Mouse (Mus musculus) neural tube, embryonic 13.5 days (tissue): Measurements from ENCODE around the gene Sema6d. TPM values are rescaled to one million over a fixed set of nuclear protein-coding genes. Genes with fewer than 3 reads are reported as not detected.

Experiments
- ATAC-seq: fragments of 200-750 bp; cut with Nextera tagmentation; 2 replicates; pipeline ENCODE4 v1.8.0; 2017; ENCODE audit warnings: low read depth, mild to moderate bottlenecking, moderate TSS enrichment, moderate library complexity
- H3K27ac ChIP-seq: fragments of 300-500 bp; sonication (generic); replicated peaks from 2 replicates; pipeline ENCODE4 v1.5.1; 2015; ENCODE audit warnings: moderate library complexity, mild to moderate bottlenecking, inconsistent platforms
- H3K27me3 ChIP-seq: fragments of 300-500 bp; sonication (generic); 2 replicates; pipeline ENCODE4 v1.6.1; 2015; ENCODE audit warnings: mild to moderate bottlenecking, inconsistent platforms
- H3K36me3 ChIP-seq: fragments of 300-500 bp; sonication (generic); 2 replicates; pipeline ENCODE4 v1.6.1; 2015; ENCODE audit warnings: mild to moderate bottlenecking, inconsistent platforms
- H3K4me1 ChIP-seq: fragments of 300-500 bp; sonication (generic); replicated peaks from 2 replicates; pipeline ENCODE4 v1.6.1; 2015; ENCODE audit warnings: inconsistent platforms
- H3K4me2 ChIP-seq: fragments of 300-500 bp; sonication (generic); 2 replicates; pipeline ENCODE4 v1.6.1; 2015; ENCODE audit warnings: inconsistent platforms, mild to moderate bottlenecking, moderate library complexity
- H3K4me3 ChIP-seq: fragments of 300-500 bp; sonication (generic); 2 replicates; pipeline ENCODE4 v1.5.1; 2015; ENCODE audit warnings: mild to moderate bottlenecking, inconsistent platforms
- H3K9ac ChIP-seq: fragments of 300-500 bp; sonication (generic); 2 replicates; pipeline ENCODE4 v1.6.1; 2015; ENCODE audit warnings: moderate library complexity, mild to moderate bottlenecking, inconsistent platforms
- H3K9me3 ChIP-seq: fragments of 300-500 bp; sonication (generic); 2 replicates; pipeline ENCODE4 v1.6.1; 2016; ENCODE audit warnings: inconsistent platforms
- WGBS: fragments of 180-500 bp; shearing (Covaris S2); methylation state at CpG from one replicate; pipeline ENCODE4 v1.1.7; 2015; 5-methylcytosine and 5-hydroxymethylcytosine counted together
- polyA plus RNA-seq: library from polyadenylated mRNA; unstranded; fragments of >200 nt; fragmentation: Nextera tagmentation; extraction: Ambion mirVana; gene quantifications from 2 replicates; pipeline ENCODE4 v1.2.1, GENCODE M21; 2015

The Sema6d gene
- polyA plus RNA-seq, 1 experiment from 2014 or later = 47.4 TPM

- Histone ChIP-seq H3K36me3 (no peaks in the 10 kb centered on the region), H3K27me3 (no peaks in the 10 kb centered on the region), H3K4me3 (no peak overlapping the region), H3K9me3 (no peaks in the 10 kb centered on the region), H3K4me1 (peaks cover 13% of the 10 kb centered on the region), H3K4me2 (no peak overlapping the region), H3K27ac (no peak overlapping the region), H3K9ac (no peak overlapping the region)
- 75% methylated on average over 4 of the region's 4 CpGs for WGBS
- no peak for ATAC-seq
Measured at GRCm38 (mm10) chr2:124507804-124508203, 418.0 kb downstream of the Sema6d start.

GRCm38 (mm10) chr2:124509479-124509878 lies 419.7 kb downstream of the Sema6d start:
- ATAC-seq = no peak
- Histone ChIP-seq H3K27ac (no peak overlapping the region), H3K4me3 (no peak overlapping the region), H3K36me3 (no peaks in the 10 kb centered on the region), H3K4me1 (peaks cover 13% of the 10 kb centered on the region), H3K4me2 (no peak overlapping the region), H3K9ac (no peak overlapping the region), H3K9me3 (no peaks in the 10 kb centered on the region), H3K27me3 (no peaks in the 10 kb centered on the region)
- WGBS = 85% methylated on average over 6 of the region's 6 CpGs

DNA sequence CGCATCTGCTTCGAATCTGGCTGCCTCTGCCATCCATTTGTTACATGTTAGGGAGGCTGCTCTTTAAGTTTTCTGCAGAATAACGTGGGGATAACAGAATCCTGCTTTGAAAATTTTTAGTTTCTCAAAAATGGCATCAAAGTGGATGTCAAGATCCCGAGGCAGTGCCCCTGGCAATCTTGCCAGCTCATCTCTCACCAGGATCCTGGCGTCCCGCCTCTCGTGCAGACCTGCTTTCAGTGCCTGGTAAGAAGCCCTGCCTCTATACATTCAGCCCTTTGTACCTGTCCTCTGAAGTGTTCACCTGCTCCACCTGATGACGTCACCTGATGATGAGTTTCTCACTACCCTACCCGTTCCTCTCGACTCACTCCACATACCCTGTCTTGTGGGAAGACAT lies 422.1 kb downstream of the Sema6d start:
- no peak overlapping the region for H3K27ac ChIP-seq
- H3K4me1 ChIP-seq = no peaks in the 10 kb centered on the region
- no peaks in the 10 kb centered on the region for H3K27me3 ChIP-seq
- H3K9me3 ChIP-seq = no peaks in the 10 kb centered on the region
- H3K36me3 ChIP-seq = no peaks in the 10 kb centered on the region
- 89% methylated on average over 10 of the region's 10 CpGs for WGBS
- H3K4me2 ChIP-seq = no peak overlapping the region
- H3K4me3 ChIP-seq = no peak overlapping the region
- ATAC-seq = no peak
- no peak overlapping the region for H3K9ac ChIP-seq

GRCm38 (mm10) chr2:124522426-124522825 lies 432.7 kb downstream of the Sema6d start:
- ATAC-seq = no peak
- WGBS = 80% methylated on average over 3 of the region's 3 CpGs
- H3K27me3 ChIP-seq = no peaks in the 10 kb centered on the region

DNA sequence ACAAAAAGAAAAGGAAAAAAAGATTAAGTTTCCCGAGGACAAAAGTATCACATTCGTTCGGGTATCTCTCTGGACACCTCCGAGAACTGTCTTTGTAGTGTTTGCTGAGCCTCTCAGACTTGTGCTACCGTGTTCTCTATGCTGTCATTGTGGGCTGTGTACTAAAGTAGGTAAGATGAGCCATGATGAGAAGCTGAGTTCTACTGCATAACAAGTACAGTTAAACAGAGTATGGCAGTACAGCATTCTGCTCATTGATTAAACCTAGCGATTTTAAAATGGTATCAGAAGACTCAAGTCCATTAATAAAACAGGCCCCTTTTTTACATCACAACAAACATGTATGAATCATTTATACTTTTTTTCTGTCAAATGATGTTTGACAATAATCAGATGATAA lies 433.9 kb downstream of the Sema6d start:
- WGBS = 90% methylated on average over 6 of the region's 6 CpGs
- Histone ChIP-seq H3K27ac (no peak overlapping the region), H3K27me3 (no peaks in the 10 kb centered on the region), H3K9ac (no peak overlapping the region), H3K4me2 (no peak overlapping the region), H3K9me3 (no peaks in the 10 kb centered on the region), H3K36me3 (no peaks in the 10 kb centered on the region), H3K4me1 (no peaks in the 10 kb centered on the region), H3K4me3 (no peak overlapping the region)
- ATAC-seq = no peak

More at GRCm38 (mm10) chr2:124522426-124522825, 432.7 kb downstream of the Sema6d start:
- H3K36me3 ChIP-seq = no peaks in the 10 kb centered on the region
- H3K9ac ChIP-seq = no peak overlapping the region
- no peak overlapping the region for H3K27ac ChIP-seq
- no peak overlapping the region for H3K4me3 ChIP-seq
- no peak overlapping the region for H3K4me2 ChIP-seq
- no peaks in the 10 kb centered on the region for H3K9me3 ChIP-seq
- H3K4me1 ChIP-seq = no peaks in the 10 kb centered on the region

GRCm38 (mm10) chr2:124524167-124524566 lies 434.4 kb downstream of the Sema6d start:
- no peak overlapping the region for H3K9ac ChIP-seq
- H3K4me1 ChIP-seq = no peaks in the 10 kb centered on the region
- H3K36me3 ChIP-seq = no peaks in the 10 kb centered on the region
- WGBS = 66% methylated on average over 3 of the region's 3 CpGs
- no peak overlapping the region for H3K27ac ChIP-seq
- no peaks in the 10 kb centered on the region for H3K9me3 ChIP-seq
- ATAC-seq = no peak
- H3K4me3 ChIP-seq = no peak overlapping the region
- no peaks in the 10 kb centered on the region for H3K27me3 ChIP-seq
- H3K4me2 ChIP-seq = no peak overlapping the region

- no peak overlapping the region for H3K27ac ChIP-seq
- H3K27me3 ChIP-seq = no peaks in the 10 kb centered on the region
- peaks cover 11% of the 10 kb centered on the region for H3K4me1 ChIP-seq
- no peaks in the 10 kb centered on the region for H3K9me3 ChIP-seq
- H3K4me2 ChIP-seq = no peak overlapping the region
- no peak for ATAC-seq
- WGBS = 92% methylated on average over 3 of the region's 3 CpGs
- H3K9ac ChIP-seq = no peak overlapping the region
- no peak overlapping the region for H3K4me3 ChIP-seq
- no peaks in the 10 kb centered on the region for H3K36me3 ChIP-seq
Measured at GRCm38 (mm10) chr2:124527641-124528040, 437.9 kb downstream of the Sema6d start.

DNA sequence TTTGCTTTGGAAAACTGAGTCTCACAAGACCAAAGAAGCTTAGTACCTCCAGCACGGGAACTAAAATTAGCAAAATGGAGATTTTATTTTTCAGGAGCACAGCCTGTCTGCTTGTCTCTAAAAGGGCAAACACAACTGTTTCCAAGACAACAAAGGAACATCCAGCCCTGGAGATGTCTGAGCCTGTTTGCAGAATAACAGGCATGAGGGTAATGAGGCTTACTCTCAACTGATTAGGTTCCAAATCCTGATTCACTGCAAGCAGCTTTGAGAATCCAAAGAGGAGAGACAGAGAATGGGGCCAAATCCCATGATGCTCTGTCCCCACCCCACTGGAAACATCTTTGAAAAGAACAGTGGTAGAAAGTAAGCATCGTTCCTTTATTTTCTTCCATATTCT lies 440.7 kb downstream of the Sema6d start:
- 70% methylated on average over 2 of the region's 2 CpGs for WGBS

DNA sequence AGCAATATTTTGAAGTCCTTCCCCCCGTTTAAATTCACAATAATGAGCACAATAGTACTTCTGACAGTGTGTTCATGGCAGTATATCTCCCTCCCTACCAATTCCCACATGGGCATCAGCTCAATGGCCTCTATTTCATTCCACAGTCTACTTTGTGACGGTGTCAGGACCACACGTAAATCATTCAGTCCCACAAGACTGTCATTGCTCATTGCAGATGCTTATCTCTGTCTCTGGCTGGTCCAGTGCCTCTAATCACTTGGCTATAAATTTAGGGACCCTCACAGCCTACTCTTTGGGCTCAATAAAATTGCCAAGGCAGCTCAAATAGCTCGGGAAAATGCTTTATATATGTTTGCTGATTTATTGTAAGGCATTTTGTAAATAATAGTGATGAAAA lies 441.3 kb downstream of the Sema6d start:
- no peaks in the 10 kb centered on the region for H3K9me3 ChIP-seq
- H3K4me1 ChIP-seq = peaks cover 11% of the 10 kb centered on the region
- no peaks in the 10 kb centered on the region for H3K36me3 ChIP-seq
- H3K4me2 ChIP-seq = no peak overlapping the region
- H3K4me3 ChIP-seq = no peak overlapping the region
- ATAC-seq = no peak
- H3K27ac ChIP-seq = no peak overlapping the region
- WGBS = 44% methylated on average over 4 of the region's 4 CpGs
- no peaks in the 10 kb centered on the region for H3K27me3 ChIP-seq
- no peak overlapping the region for H3K9ac ChIP-seq

More for the DNA sequence above, 440.7 kb downstream of the Sema6d start:
- Histone ChIP-seq H3K36me3 (no peaks in the 10 kb centered on the region), H3K9ac (no peak overlapping the region), H3K27me3 (no peaks in the 10 kb centered on the region), H3K4me3 (no peak overlapping the region), H3K4me1 (peaks cover 11% of the 10 kb centered on the region), H3K27ac (no peak overlapping the region), H3K4me2 (no peak overlapping the region), H3K9me3 (no peaks in the 10 kb centered on the region)
- no peak for ATAC-seq

DNA sequence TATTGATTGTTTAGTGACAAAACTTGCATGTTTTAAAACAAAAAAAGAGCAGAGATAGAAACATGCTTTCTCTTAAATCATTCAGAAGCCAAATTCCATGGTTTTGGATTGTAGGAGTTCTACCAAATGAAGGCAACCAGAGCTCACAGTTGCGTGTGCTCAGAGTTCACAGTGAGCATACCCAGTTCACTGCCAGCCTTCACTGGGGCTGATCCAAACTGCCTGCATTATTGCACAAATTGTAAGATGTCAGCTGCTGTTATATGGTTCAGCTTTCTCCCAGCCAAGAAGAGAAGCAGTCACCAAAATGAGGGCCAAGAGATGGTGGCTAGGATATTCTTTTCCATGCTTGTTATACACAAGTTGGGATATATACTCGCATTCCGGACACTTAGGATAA lies 443.1 kb downstream of the Sema6d start:
- ATAC-seq = no peak
- WGBS = 97% methylated on average over 3 of the region's 3 CpGs
- Histone ChIP-seq H3K27me3 (no peaks in the 10 kb centered on the region), H3K9ac (no peak overlapping the region), H3K4me1 (peaks cover 11% of the 10 kb centered on the region), H3K9me3 (no peaks in the 10 kb centered on the region), H3K4me2 (no peak overlapping the region), H3K4me3 (no peak overlapping the region), H3K27ac (no peak overlapping the region), H3K36me3 (no peaks in the 10 kb centered on the region)

GRCm38 (mm10) chr2:124533602-124534001 lies 443.8 kb downstream of the Sema6d start:
- Histone ChIP-seq H3K9ac (no peak overlapping the region), H3K4me3 (no peak overlapping the region), H3K36me3 (no peaks in the 10 kb centered on the region), H3K9me3 (no peaks in the 10 kb centered on the region), H3K4me1 (peaks cover 11% of the 10 kb centered on the region), H3K27me3 (no peaks in the 10 kb centered on the region), H3K4me2 (no peak overlapping the region), H3K27ac (no peak overlapping the region)
- WGBS = 88% methylated on average over 6 of the region's 6 CpGs
- no peak for ATAC-seq

- Histone ChIP-seq H3K27me3 (no peaks in the 10 kb centered on the region), H3K27ac (no peak overlapping the region), H3K9ac (no peak overlapping the region), H3K9me3 (no peaks in the 10 kb centered on the region), H3K36me3 (no peaks in the 10 kb centered on the region), H3K4me3 (no peak overlapping the region), H3K4me2 (no peak overlapping the region), H3K4me1 (0 out of 2 replicates have a peak, but pooled peaks cover 8% of the 10 kb centered on the region)
- 41% methylated on average over 3 of the region's 3 CpGs for WGBS
- ATAC-seq = no peak
Measured at GRCm38 (mm10) chr2:124550315-124550714, 460.5 kb downstream of the Sema6d start.

- no peak overlapping the region for H3K9ac ChIP-seq
- peak overlapping the region; percentile 0; the same call in 1 of the 2 replicates for H3K27ac ChIP-seq
- 77% methylated on average over 1 of the region's 1 CpGs for WGBS
- no peaks in the 10 kb centered on the region for H3K36me3 ChIP-seq
- no peaks in the 10 kb centered on the region for H3K27me3 ChIP-seq
- no peaks in the 10 kb centered on the region for H3K9me3 ChIP-seq
- H3K4me3 ChIP-seq = no peak overlapping the region
- ATAC-seq = no peak
- H3K4me2 ChIP-seq = no peak overlapping the region
- 0 out of 2 replicates have a peak, but pooled peaks cover 8% of the 10 kb centered on the region for H3K4me1 ChIP-seq
Measured at GRCm38 (mm10) chr2:124554751-124555415, 465.1 kb downstream of the Sema6d start.
